Mouse (Mus musculus) cerebellum, adult 2 months (tissue): ENCODE data around the gene Ndufaf7.

Source experiments
- CTCF ChIP-seq: fragments of 200-500 bp; IDR thresholded peaks from 2 replicates; pipeline ENCODE4 v1.5.1; 2011; ENCODE audit warnings: low read depth, mild to moderate bottlenecking, control low read depth, low read length, moderate library complexity, borderline replicate concordance; ENCODE audit not compliant: insufficient read depth
- POLR2A ChIP-seq: fragments of 200-500 bp; IDR thresholded peaks from 2 replicates; pipeline ENCODE4 v1.6.1; 2011; ENCODE audit warnings: low read length, control low read depth, borderline replicate concordance; ENCODE audit not compliant: insufficient read depth

DNA sequence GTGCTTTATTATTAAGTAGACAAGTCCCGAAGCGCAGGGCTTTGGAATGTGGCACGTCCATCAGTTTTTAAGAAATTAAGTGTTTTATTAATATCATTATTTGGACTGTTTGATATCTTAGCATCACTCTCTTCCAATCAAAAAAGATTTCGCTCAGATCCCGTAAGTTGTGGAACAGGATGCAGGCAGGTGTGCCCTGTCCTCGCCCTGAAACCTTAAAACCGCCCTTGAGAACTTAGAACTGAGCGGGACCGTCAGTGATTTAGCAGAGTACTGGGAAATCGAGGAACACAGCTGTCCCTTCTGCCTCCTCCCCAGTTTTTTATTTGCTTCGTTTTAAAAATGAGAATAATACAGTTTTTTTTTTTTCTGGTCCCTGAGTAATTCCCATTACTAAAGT, 20.0 kb upstream of the Ndufaf7 start:
- no peak for TF ChIP-seq POLR2A
- no peak for TF ChIP-seq CTCF
